Comparison of ENCODE assay signal across 8 mouse cellular contexts in genomic region chr7:44552141-44552908, GRCm38 (mm10). TPM values are rescaled to one million over a fixed set of nuclear protein-coding genes. Genes with fewer than 3 reads are reported as not detected.
DNase-seq lines count a peak whose midpoint lies in the region; ATAC-seq and TF ChIP-seq lines count a peak whose summit lies in the region.

No protein-coding gene starts in this region.

- no peak for TF ChIP-seq POLR2A in thymus, adult 2 months (IDR thresholded peaks at IDR 0.05; ENCODE audit: control insufficient read depth, extremely low read depth, insufficient read depth, low read length, poor library complexity)

- peak overlapping the region; percentile 77 for H3K4me2 ChIP-seq in heart, embryonic 14.5 days (ENCODE audit: low read length)
- peak overlapping the region; percentile 69 for H3K4me2 ChIP-seq in hindbrain, embryonic 14.5 days (replicated peaks)
- H3K4me2 ChIP-seq in midbrain, embryonic 14.5 days (ENCODE audit: low read length): peak overlapping the region; percentile 78

- H3K27me3 ChIP-seq in heart, embryonic 14.5 days (ENCODE audit: control insufficient read depth, insufficient read depth, low read length): no peaks in the 10 kb centered on the region
- no peaks in the 10 kb centered on the region for H3K27me3 ChIP-seq in hindbrain, embryonic 14.5 days (ENCODE audit: control insufficient read depth, insufficient read depth, low read length)
- no peaks in the 10 kb centered on the region; the same call in 1 of the 2 replicates for H3K27me3 ChIP-seq in midbrain, embryonic 14.5 days (ENCODE audit: control insufficient read depth, insufficient read depth, low read length)
- no peaks in the 10 kb centered on the region for H3K27me3 ChIP-seq in thymus, adult 2 months (ENCODE audit: control insufficient read depth, insufficient read depth, low read length)

- peaks cover 13 to 21% of the 10 kb centered on the region in 2 experiments; a peak in 3 of 4 replicates for H3K4me1 ChIP-seq in heart, embryonic 14.5 days (ENCODE audit: control insufficient read depth in 2 of 2, insufficient read depth in 2 of 2, low read length in 2 of 2)
- peaks cover 8% of the 10 kb centered on the region; the same call in 1 of the 2 replicates for H3K4me1 ChIP-seq in brown adipose tissue, adult 24 weeks (ENCODE audit: control insufficient read depth, insufficient read depth, insufficient read length, low read length)
- H3K4me1 ChIP-seq in hindbrain, embryonic 14.5 days (replicated peaks; ENCODE audit: control insufficient read depth, insufficient read depth, low read length): peaks cover 14% of the 10 kb centered on the region
- peaks cover 16% of the 10 kb centered on the region for H3K4me1 ChIP-seq in midbrain, embryonic 14.5 days (ENCODE audit: control insufficient read depth, insufficient read depth, low read length)
- peaks cover 14% of the 10 kb centered on the region for H3K4me1 ChIP-seq in thymus, adult 2 months (replicated peaks; ENCODE audit: control insufficient read depth, insufficient read depth, low read length)

- DNase-seq in heart, postnatal 36 days: no peak
- no peak for DNase-seq in hindbrain, embryonic 14.5 days (ENCODE audit: low spot score)
- no peak for DNase-seq in midbrain, embryonic 14.5 days
- DNase-seq in adipocyte (ENCODE audit: low spot score): no peak
- no peak for DNase-seq in thymus, postnatal 36 days
- no peak for DNase-seq in thymus, adult 2 months

- H3K9me3 ChIP-seq in heart, embryonic 14.5 days (ENCODE audit: control insufficient read depth, low read length): no peaks in the 10 kb centered on the region
- H3K9me3 ChIP-seq in hindbrain, embryonic 14.5 days (ENCODE audit: control insufficient read depth, low read length): no peaks in the 10 kb centered on the region
- H3K9me3 ChIP-seq in midbrain, embryonic 14.5 days (ENCODE audit: control insufficient read depth, low read length): no peaks in the 10 kb centered on the region

- no peak for TF ChIP-seq CTCF in thymus, adult 2 months (IDR thresholded peaks at IDR 0.05; ENCODE audit: borderline replicate concordance, control insufficient read depth, extremely low read depth, insufficient read depth, low read length, poor library complexity)

- no peak for ATAC-seq in heart, embryonic 14.5 days (ENCODE audit: insufficient number of reproducible peaks, insufficient read depth, low FRiP score, low read depth)
- no peak for ATAC-seq in hindbrain, embryonic 14.5 days (ENCODE audit: low FRiP score)
- ATAC-seq in midbrain, embryonic 14.5 days (ENCODE audit: low FRiP score, low TSS enrichment): no peak

- H3K36me3 ChIP-seq in heart, embryonic 14.5 days (ENCODE audit: control insufficient read depth, insufficient read depth, low read length): peaks cover 32% of the 10 kb centered on the region
- H3K36me3 ChIP-seq in hindbrain, embryonic 14.5 days (replicated peaks; ENCODE audit: control insufficient read depth, insufficient read depth): peaks cover 28% of the 10 kb centered on the region
- peaks cover 28% of the 10 kb centered on the region for H3K36me3 ChIP-seq in midbrain, embryonic 14.5 days (ENCODE audit: control insufficient read depth, insufficient read depth, low read length)
- peaks cover 19% of the 10 kb centered on the region for H3K36me3 ChIP-seq in thymus, adult 2 months (ENCODE audit: control insufficient read depth, insufficient read depth, low read length)

- no peak overlapping the region for H3K27ac ChIP-seq in heart, embryonic 14.5 days (replicated peaks in 1 of 2; ENCODE audit: control insufficient read depth in 1 of 2, insufficient read depth in 1 of 2, low read depth in 2 of 2, low read length in 2 of 2)
- H3K27ac ChIP-seq in brown adipose tissue, adult 24 weeks (replicated peaks; ENCODE audit: low read depth, low read length): no peak overlapping the region
- no peak overlapping the region for H3K27ac ChIP-seq in hindbrain, embryonic 14.5 days
- H3K27ac ChIP-seq in midbrain, embryonic 14.5 days (replicated peaks; ENCODE audit: low read depth, low read length): no peak overlapping the region
- H3K27ac ChIP-seq in thymus, adult 2 months (ENCODE audit: control insufficient read depth, insufficient read depth, low read length): no peak overlapping the region

- intact Hi-C loops in heart, postnatal 36 days (cut with DNase I): loop anchor here (5.0 kb wide), 2 partner anchors 290 to 305 kb away; partner anchors contain the start of genes 1700028J19Rik, 2410002F23Rik and Gm15517

- no peak overlapping the region for H3K4me3 ChIP-seq in heart, embryonic 14.5 days (ENCODE audit: control insufficient read depth in 1 of 2, insufficient read depth in 1 of 2, low read depth in 1 of 2, low read length in 2 of 2)
- peak overlapping the region; percentile 99; the same call in 1 of the 2 replicates for H3K4me3 ChIP-seq in brown adipose tissue, adult 24 weeks (ENCODE audit: insufficient read depth, low read depth, low read length)
- H3K4me3 ChIP-seq in hindbrain, embryonic 14.5 days (replicated peaks; ENCODE audit: low read length): peak overlapping the region; percentile 68
- peak overlapping the region; percentile 80 for H3K4me3 ChIP-seq in midbrain, embryonic 14.5 days (replicated peaks; ENCODE audit: low read depth, low read length)
- no peak overlapping the region for H3K4me3 ChIP-seq in thymus, adult 2 months (ENCODE audit: control insufficient read depth, insufficient read depth, low read length)

- 81% methylated on average over 31 of the region's 31 CpGs for WGBS in heart, embryonic 14.5 days
- WGBS in hindbrain, embryonic 14.5 days: 88% methylated on average over 31 of the region's 31 CpGs
- WGBS in midbrain, embryonic 14.5 days: 86% methylated on average over 28 of the region's 31 CpGs
- WGBS in thymus, adult 2 months: 95% methylated on average over 31 of the region's 31 CpGs

- H3K9ac ChIP-seq in heart, embryonic 14.5 days (ENCODE audit: low read length): peak overlapping the region; percentile 82; the same call in 1 of the 2 replicates
- peak overlapping the region; percentile 46; the same call in 1 of the 2 replicates for H3K9ac ChIP-seq in hindbrain, embryonic 14.5 days
- no peak overlapping the region for H3K9ac ChIP-seq in midbrain, embryonic 14.5 days (replicated peaks; ENCODE audit: low read length)

RNA-seq across cellular contexts. Expression of gene Nr1h2, which starts 1.4 kb away (rescaled TPM):
- polyA plus RNA-seq in heart, embryonic 14.5 days (2014; fragmentation: Nextera tagmentation; extraction: Ambion mirVana): 53.3 and 57.8 TPM in 2 replicates
- 10 to 100 TPM; 48.2 to 50.8 TPM for total RNA-seq in heart, postnatal 36 days (2021)
- polyA plus RNA-seq in brown adipose tissue, adult 24 weeks (2012; ENCODE audit: insufficient read depth, insufficient read length, missing spikeins): 49.1 and 54.3 TPM in 2 replicates
- polyA plus RNA-seq in hindbrain, embryonic 14.5 days (2014; fragmentation: Nextera tagmentation; extraction: Ambion mirVana): 50.7 and 53.6 TPM in 2 replicates
- polyA plus RNA-seq in midbrain, embryonic 14.5 days (2014; fragmentation: Nextera tagmentation; extraction: Ambion mirVana): 57.1 and 62.0 TPM in 2 replicates
- 302 and 308 TPM in 2 replicates for polyA plus RNA-seq in thymus, adult 2 months (2012; rRNA removed)

RNA-seq across cellular contexts. Expression of gene Pold1, which starts 3.7 kb away (rescaled TPM):
- 28.6 and 29.2 TPM in 2 replicates for polyA plus RNA-seq in heart, embryonic 14.5 days (2014; fragmentation: Nextera tagmentation; extraction: Ambion mirVana)
- total RNA-seq in heart, postnatal 36 days (2021): 10 to 100 TPM; 11.9 to 14.0 TPM
- polyA plus RNA-seq in brown adipose tissue, adult 24 weeks (2012; ENCODE audit: insufficient read depth, insufficient read length, missing spikeins): 2.6 and 3.9 TPM in 2 replicates
- 14.0 and 17.9 TPM in 2 replicates for polyA plus RNA-seq in hindbrain, embryonic 14.5 days (2014; fragmentation: Nextera tagmentation; extraction: Ambion mirVana)
- 17.8 and 19.5 TPM in 2 replicates for polyA plus RNA-seq in midbrain, embryonic 14.5 days (2014; fragmentation: Nextera tagmentation; extraction: Ambion mirVana)
- 208 and 235 TPM in 2 replicates for polyA plus RNA-seq in thymus, adult 2 months (2012; rRNA removed)

RNA-seq across cellular contexts. Expression of gene Napsa, which starts 19.9 kb away (rescaled TPM):
- polyA plus RNA-seq in heart, embryonic 14.5 days (2014; fragmentation: Nextera tagmentation; extraction: Ambion mirVana): 0.35 and 0.92 TPM in 2 replicates
- total RNA-seq in heart, postnatal 36 days (2021): under 1 TPM; 0.43 to 0.78 TPM
- 0.96 TPM in 1 of 2 replicates, not detected in the other for polyA plus RNA-seq in brown adipose tissue, adult 24 weeks (2012; ENCODE audit: insufficient read depth, insufficient read length, missing spikeins)
- 0.81 and 1.0 TPM in 2 replicates for polyA plus RNA-seq in hindbrain, embryonic 14.5 days (2014; fragmentation: Nextera tagmentation; extraction: Ambion mirVana)
- 1.1 TPM in 1 of 2 replicates, not detected in the other for polyA plus RNA-seq in midbrain, embryonic 14.5 days (2014; fragmentation: Nextera tagmentation; extraction: Ambion mirVana)
- 28.0 and 32.0 TPM in 2 replicates for polyA plus RNA-seq in thymus, adult 2 months (2012; rRNA removed)

RNA-seq across cellular contexts. Expression of gene Spib, which starts 20.5 kb away (rescaled TPM):
- polyA plus RNA-seq in heart, embryonic 14.5 days (2014; fragmentation: Nextera tagmentation; extraction: Ambion mirVana): not detected in 2 replicates
- under 1 TPM; 0.31 to 0.51 TPM for total RNA-seq in heart, postnatal 36 days (2021)
- not detected in 2 replicates for polyA plus RNA-seq in brown adipose tissue, adult 24 weeks (2012; ENCODE audit: insufficient read depth, insufficient read length, missing spikeins)
- polyA plus RNA-seq in hindbrain, embryonic 14.5 days (2014; fragmentation: Nextera tagmentation; extraction: Ambion mirVana): 0.09 TPM in 1 of 2 replicates, not detected in the other
- not detected in 2 replicates for polyA plus RNA-seq in midbrain, embryonic 14.5 days (2014; fragmentation: Nextera tagmentation; extraction: Ambion mirVana)
- polyA plus RNA-seq in thymus, adult 2 months (2012; rRNA removed): 40.3 and 43.3 TPM in 2 replicates

RNA-seq across cellular contexts. Expression of gene Mybpc2, which starts 27.9 kb away (rescaled TPM):
- polyA plus RNA-seq in heart, embryonic 14.5 days (2014; fragmentation: Nextera tagmentation; extraction: Ambion mirVana): 2.3 and 3.3 TPM in 2 replicates
- total RNA-seq in heart, postnatal 36 days (2021): 10 to 100 TPM; 16.5 to 20.1 TPM
- polyA plus RNA-seq in brown adipose tissue, adult 24 weeks (2012; ENCODE audit: insufficient read depth, insufficient read length, missing spikeins): 10.9 and 25.7 TPM in 2 replicates
- 0.05 and 0.09 TPM in 2 replicates for polyA plus RNA-seq in hindbrain, embryonic 14.5 days (2014; fragmentation: Nextera tagmentation; extraction: Ambion mirVana)
- polyA plus RNA-seq in midbrain, embryonic 14.5 days (2014; fragmentation: Nextera tagmentation; extraction: Ambion mirVana): 0.15 and 0.20 TPM in 2 replicates
- polyA plus RNA-seq in thymus, adult 2 months (2012; rRNA removed): 0.53 and 0.55 TPM in 2 replicates

Comparison
In these comparisons a context has a peak if more than half of its experiments do, and no peak if none do; other contexts are left out.
1. H3K4me3 ChIP-seq: peak in brown adipose tissue, adult 24 weeks (single experiment), hindbrain, embryonic 14.5 days (single experiment) and midbrain, embryonic 14.5 days (single experiment); none in heart, embryonic 14.5 days (0 of 2) and thymus, adult 2 months (single experiment).
2. RNA of gene Napsa, which starts 19.9 kb away (polyA plus RNA-seq): 28.0 to 32.0 TPM in thymus, adult 2 months; 1.1 TPM in midbrain, embryonic 14.5 days, 0.81 to 1.0 TPM in hindbrain, embryonic 14.5 days, 0.96 TPM in brown adipose tissue, adult 24 weeks and 0.35 to 0.92 TPM in heart, embryonic 14.5 days; every median in the first group is over 10 times any median in the second.
3. Peak in every context shown above with its lines, with median percentiles within 50 percentile points of each other: H3K4me2 ChIP-seq.